Mouse (Mus musculus) spleen, embryonic (tissue): Measurements from ENCODE around the gene Zbtb37.

Experiments used
- CTCF ChIA-PET: fragments of 350-600 bp; sonication (Branson Sonifier 250); formaldehyde crosslinking; loops from one replicate; lab custom pipeline; 2022; lab: Charles Lee

Gene Zbtb37

GRCm38 (mm10) chr1:160980537-160981234, 54.0 kb downstream of the Zbtb37 start:
- CTCF ChIA-PET: no interaction called here

- CTCF ChIA-PET: no interaction called here
Observed at GRCm38 (mm10) chr1:160980021-160980420, 54.6 kb downstream of the Zbtb37 start.

- CTCF ChIA-PET: interaction anchor here (0.7 kb wide), 1 partner anchor 32 kb away, joined by 3 read pairs; no protein-coding TSS in a partner anchor
Observed at GRCm38 (mm10) chr1:160978071-160978735, 56.4 kb downstream of the Zbtb37 start, which contains the start of gene Serpinc1. Gene Serpinc1, plus strand, starts transcription at chr1:160978585.

- CTCF ChIA-PET: no interaction called here
Observed at GRCm38 (mm10) chr1:160968643-160969042, 66.0 kb downstream of the Zbtb37 start.

GRCm38 (mm10) chr1:160967268-160967667, 67.4 kb downstream of the Zbtb37 start:
- CTCF ChIA-PET: no interaction called here

- CTCF ChIA-PET: interaction anchor here (0.7 kb wide), 1 partner anchor 354 kb away, joined by 4 read pairs; no protein-coding TSS in a partner anchor
Observed at GRCm38 (mm10) chr1:160963199-160963598, 71.5 kb downstream of the Zbtb37 start.
